Mouse (Mus musculus) stomach, embryonic 15.5 days (tissue): Measurements from ENCODE around the gene Rtp3. TPM values are rescaled to one million over a fixed set of nuclear protein-coding genes. Genes with fewer than 3 reads are reported as not detected.

Experiments used
- ATAC-seq: fragments of 200-750 bp; cut with Nextera tagmentation; 2 replicates; pipeline ENCODE4 v1.8.0; 2017; ENCODE audit warnings: low read depth, moderate number of reproducible peaks, moderate TSS enrichment; ENCODE audit not compliant: insufficient read depth, low FRiP score
- H3K27ac ChIP-seq: fragments of 300-500 bp; sonication (generic); 2 replicates; pipeline ENCODE4 v1.5.1; 2015; ENCODE audit warnings: mild to moderate bottlenecking, inconsistent platforms
- H3K27me3 ChIP-seq: fragments of 300-500 bp; sonication (generic); replicated peaks from 2 replicates; pipeline ENCODE4 v1.6.1; 2015; ENCODE audit warnings: inconsistent platforms
- H3K36me3 ChIP-seq: fragments of 300-500 bp; sonication (generic); 2 replicates; pipeline ENCODE4 v1.6.1; 2015; ENCODE audit warnings: inconsistent platforms
- H3K4me1 ChIP-seq: fragments of 300-500 bp; sonication (generic); 2 replicates; pipeline ENCODE4 v1.6.1; 2015; ENCODE audit warnings: inconsistent platforms
- H3K4me2 ChIP-seq: fragments of 300-500 bp; sonication (generic); 2 replicates; pipeline ENCODE4 v1.6.1; 2015; ENCODE audit warnings: mild to moderate bottlenecking, inconsistent platforms
- H3K4me3 ChIP-seq: fragments of 300-500 bp; sonication (generic); replicated peaks from 2 replicates; pipeline ENCODE4 v1.5.1; 2015; ENCODE audit warnings: inconsistent platforms
- H3K9ac ChIP-seq: fragments of 300-500 bp; sonication (generic); 2 replicates; pipeline ENCODE4 v1.6.1; 2015; ENCODE audit warnings: inconsistent platforms
- H3K9me3 ChIP-seq: fragments of 300-500 bp; sonication (generic); 2 replicates; pipeline ENCODE4 v1.6.1; 2016; ENCODE audit warnings: inconsistent platforms
- WGBS: fragments of 180-500 bp; shearing (Covaris S2); methylation state at CpG from one replicate; pipeline ENCODE4 v1.1.7; 2015; 5-methylcytosine and 5-hydroxymethylcytosine counted together
- polyA plus RNA-seq: library from polyadenylated mRNA; unstranded; fragments of >200 nt; fragmentation: Nextera tagmentation; extraction: Ambion mirVana; gene quantifications from 2 replicates; pipeline ENCODE4 v1.2.1, GENCODE M21; 2015

Gene Rtp3
- polyA plus RNA-seq, 1 experiment from 2014 or later, result 1.1 TPM

GRCm38 (mm10) chr9:110965910-110966231 lies 24.5 kb downstream of the Rtp3 start:
- Histone ChIP-seq H3K4me1 (no peaks in the 10 kb centered on the region), H3K27ac (no peak overlapping the region), H3K36me3 (no peaks in the 10 kb centered on the region), H3K27me3 (no peaks in the 10 kb centered on the region), H3K9me3 (no peaks in the 10 kb centered on the region), H3K4me3 (no peak overlapping the region), H3K9ac (no peak overlapping the region), H3K4me2 (no peak overlapping the region)
- WGBS, result 62% methylated on average over 2 of the region's 2 CpGs
- no peak for ATAC-seq

GRCm38 (mm10) chr9:110965062-110965909 lies 25.1 kb downstream of the Rtp3 start:
- H3K27ac ChIP-seq, result no peak overlapping the region
- no peaks in the 10 kb centered on the region for H3K4me1 ChIP-seq
- H3K9me3 ChIP-seq, result no peaks in the 10 kb centered on the region
- no peak overlapping the region for H3K4me2 ChIP-seq
- no peaks in the 10 kb centered on the region for H3K27me3 ChIP-seq
- ATAC-seq, result no peak
- no peak overlapping the region for H3K4me3 ChIP-seq
- H3K9ac ChIP-seq, result no peak overlapping the region
- 89% methylated on average over 22 of the region's 22 CpGs for WGBS
- H3K36me3 ChIP-seq, result no peaks in the 10 kb centered on the region

GRCm38 (mm10) chr9:110963566-110964115 lies 26.7 kb downstream of the Rtp3 start:
- Histone ChIP-seq H3K27me3 (no peaks in the 10 kb centered on the region), H3K4me1 (no peaks in the 10 kb centered on the region), H3K4me2 (no peak overlapping the region), H3K9me3 (no peaks in the 10 kb centered on the region), H3K27ac (no peak overlapping the region), H3K36me3 (no peaks in the 10 kb centered on the region), H3K4me3 (no peak overlapping the region), H3K9ac (no peak overlapping the region)
- 84% methylated on average over 8 of the region's 8 CpGs for WGBS
- no peak for ATAC-seq

- no peak overlapping the region for H3K4me2 ChIP-seq
- no peaks in the 10 kb centered on the region for H3K4me1 ChIP-seq
- H3K9me3 ChIP-seq, result no peaks in the 10 kb centered on the region
- H3K27me3 ChIP-seq, result no peaks in the 10 kb centered on the region
- H3K4me3 ChIP-seq, result no peak overlapping the region
- no peaks in the 10 kb centered on the region for H3K36me3 ChIP-seq
- no peak overlapping the region for H3K27ac ChIP-seq
- 97% methylated on average over 8 of the region's 8 CpGs for WGBS
- no peak for ATAC-seq
- H3K9ac ChIP-seq, result no peak overlapping the region
Measured at GRCm38 (mm10) chr9:110961386-110961785, 29.0 kb downstream of the Rtp3 start.

GRCm38 (mm10) chr9:110960230-110961149 lies 29.9 kb downstream of the Rtp3 start:
- no peak overlapping the region for H3K27ac ChIP-seq
- H3K9me3 ChIP-seq, result no peaks in the 10 kb centered on the region
- H3K9ac ChIP-seq, result no peak overlapping the region
- no peaks in the 10 kb centered on the region for H3K4me1 ChIP-seq
- WGBS, result 81% methylated on average over 13 of the region's 13 CpGs
- no peaks in the 10 kb centered on the region for H3K36me3 ChIP-seq
- H3K27me3 ChIP-seq, result no peaks in the 10 kb centered on the region
- no peak overlapping the region for H3K4me2 ChIP-seq
- no peak for ATAC-seq
- H3K4me3 ChIP-seq, result no peak overlapping the region

- Histone ChIP-seq H3K9ac (no peak overlapping the region), H3K27me3 (no peaks in the 10 kb centered on the region), H3K9me3 (no peaks in the 10 kb centered on the region), H3K27ac (no peak overlapping the region), H3K4me3 (no peak overlapping the region), H3K4me1 (no peaks in the 10 kb centered on the region), H3K36me3 (no peaks in the 10 kb centered on the region), H3K4me2 (no peak overlapping the region)
- 75% methylated on average over 5 of the region's 5 CpGs for WGBS
- ATAC-seq, result no peak
Measured at GRCm38 (mm10) chr9:110959669-110960068, 30.7 kb downstream of the Rtp3 start.

- H3K4me1 ChIP-seq, result 0 out of 2 replicates have a peak, but pooled peaks cover 6% of the 10 kb centered on the region
- ATAC-seq, result no peak
- 88% methylated on average over 6 of the region's 6 CpGs for WGBS
- no peak overlapping the region for H3K27ac ChIP-seq
- no peaks in the 10 kb centered on the region for H3K36me3 ChIP-seq
- peaks cover 13% of the 10 kb centered on the region; the same call in 1 of the 2 replicates for H3K27me3 ChIP-seq
- H3K4me3 ChIP-seq, result no peak overlapping the region
- no peak overlapping the region for H3K9ac ChIP-seq
- H3K4me2 ChIP-seq, result no peak overlapping the region
- H3K9me3 ChIP-seq, result no peaks in the 10 kb centered on the region
Measured at GRCm38 (mm10) chr9:110955962-110956361, 34.4 kb downstream of the Rtp3 start.

GRCm38 (mm10) chr9:110954681-110955445 lies 35.5 kb downstream of the Rtp3 start:
- Histone ChIP-seq H3K4me1 (0 out of 2 replicates have a peak, but pooled peaks cover 6% of the 10 kb centered on the region), H3K27ac (no peak overlapping the region), H3K4me3 (no peak overlapping the region), H3K9ac (no peak overlapping the region), H3K4me2 (no peak overlapping the region), H3K36me3 (no peaks in the 10 kb centered on the region), H3K27me3 (peaks cover 13% of the 10 kb centered on the region; the same call in 1 of the 2 replicates), H3K9me3 (no peaks in the 10 kb centered on the region)
- 36% methylated on average over 2 of the region's 2 CpGs for WGBS
- ATAC-seq, result no peak

- H3K4me2 ChIP-seq, result peak overlapping the region; percentile 84
- no peaks in the 10 kb centered on the region for H3K9me3 ChIP-seq
- no peaks in the 10 kb centered on the region for H3K36me3 ChIP-seq
- H3K4me1 ChIP-seq, result 0 out of 2 replicates have a peak, but pooled peaks cover 6% of the 10 kb centered on the region
- no peak overlapping the region for H3K27ac ChIP-seq
- peak overlapping the region; percentile 47 for H3K4me3 ChIP-seq
- 1% methylated on average over 44 of the region's 44 CpGs for WGBS
- ATAC-seq, result peak; percentile 35; the same call in 1 of the 2 replicates
- peaks cover 13% of the 10 kb centered on the region; the same call in 1 of the 2 replicates for H3K27me3 ChIP-seq
- H3K9ac ChIP-seq, result no peak overlapping the region
Measured at GRCm38 (mm10) chr9:110953550-110954461, 36.6 kb downstream of the Rtp3 start.

GRCm38 (mm10) chr9:110952931-110953549 lies 37.3 kb downstream of the Rtp3 start:
- Histone ChIP-seq H3K4me2 (peak overlapping the region; percentile 84), H3K27me3 (peaks cover 14% of the 10 kb centered on the region; the same call in 1 of the 2 replicates), H3K4me3 (peak overlapping the region; percentile 47; the same call in 1 of the 2 replicates), H3K4me1 (0 out of 2 replicates have a peak, but pooled peaks cover 6% of the 10 kb centered on the region), H3K9ac (no peak overlapping the region), H3K9me3 (no peaks in the 10 kb centered on the region), H3K36me3 (no peaks in the 10 kb centered on the region), H3K27ac (no peak overlapping the region)
- WGBS, result 40% methylated on average over 5 of the region's 5 CpGs
- no peak for ATAC-seq
